Mouse (Mus musculus): ENCODE data around the gene Hsf5. TPM values are rescaled to one million over a fixed set of nuclear protein-coding genes. Genes with fewer than 3 reads are reported as not detected.

Gene Hsf5
- polyA plus RNA-seq, 1 experiment from 2014 or later = 0.42 TPM

GRCm38 (mm10) chr11:87615551-87615950 is 1.4 kb upstream of the Hsf5 start:
- H3K27me3 ChIP-seq = no peaks in the 10 kb centered on the region
- H3K9ac ChIP-seq = no peak overlapping the region
- no peak overlapping the region for H3K27ac ChIP-seq
- H3K4me1 ChIP-seq = no peaks in the 10 kb centered on the region
- H3K36me3 ChIP-seq = peaks cover 85% of the 10 kb centered on the region
- H3K9me3 ChIP-seq = peaks cover 10% of the 10 kb centered on the region; the same call in 1 of the 2 replicates
- H3K4me2 ChIP-seq (replicated peaks) = no peak overlapping the region
- H3K4me3 ChIP-seq = no peak overlapping the region
- no peak for ATAC-seq (ENCODE audit: low FRiP score, low read depth)
- 92% methylated on average over 5 of the region's 5 CpGs for WGBS

GRCm38 (mm10) chr11:87615952-87616351 is 1.0 kb upstream of the Hsf5 start:
- Histone ChIP-seq H3K4me3 (no peak overlapping the region), H3K4me2 (replicated peaks) (no peak overlapping the region), H3K36me3 (peaks cover 81% of the 10 kb centered on the region), H3K4me1 (no peaks in the 10 kb centered on the region), H3K27me3 (no peaks in the 10 kb centered on the region), H3K9me3 (peaks cover 10% of the 10 kb centered on the region; the same call in 1 of the 2 replicates), H3K27ac (no peak overlapping the region), H3K9ac (no peak overlapping the region)
- 92% methylated on average over 2 of the region's 2 CpGs for WGBS
- no peak for ATAC-seq (ENCODE audit: low FRiP score, low read depth)

- no peak overlapping the region for H3K27ac ChIP-seq
- H3K4me2 ChIP-seq (replicated peaks) = no peak overlapping the region
- H3K36me3 ChIP-seq = peaks cover 70% of the 10 kb centered on the region
- H3K4me1 ChIP-seq = no peaks in the 10 kb centered on the region
- no peak for ATAC-seq (ENCODE audit: low FRiP score, low read depth)
- H3K27me3 ChIP-seq = no peaks in the 10 kb centered on the region
- peaks cover 10% of the 10 kb centered on the region; the same call in 1 of the 2 replicates for H3K9me3 ChIP-seq
- no peak overlapping the region for H3K9ac ChIP-seq
- no peak overlapping the region for H3K4me3 ChIP-seq
- WGBS = 94% methylated on average over 32 of the region's 32 CpGs
Measured at GRCm38 (mm10) chr11:87617606-87618005, 642 bp downstream of the Hsf5 start.

- no peak overlapping the region for H3K27ac ChIP-seq
- no peak overlapping the region for H3K9ac ChIP-seq
- H3K4me2 ChIP-seq (replicated peaks) = no peak overlapping the region
- no peaks in the 10 kb centered on the region for H3K27me3 ChIP-seq
- 58% methylated on average over 4 of the region's 4 CpGs for WGBS
- ATAC-seq (ENCODE audit: low FRiP score, low read depth) = no peak
- peaks cover 35% of the 10 kb centered on the region for H3K36me3 ChIP-seq
- H3K4me1 ChIP-seq = no peaks in the 10 kb centered on the region
- H3K9me3 ChIP-seq = no peaks in the 10 kb centered on the region
- no peak overlapping the region for H3K4me3 ChIP-seq
Measured at GRCm38 (mm10) chr11:87623160-87623559, 6.2 kb downstream of the Hsf5 start.

GRCm38 (mm10) chr11:87629859-87630258 is 12.9 kb downstream of the Hsf5 start:
- no peak overlapping the region for H3K9ac ChIP-seq
- H3K4me1 ChIP-seq = 0 out of 2 replicates have a peak, but pooled peaks cover 4% of the 10 kb centered on the region
- no peaks in the 10 kb centered on the region for H3K9me3 ChIP-seq
- no peak overlapping the region for H3K4me3 ChIP-seq
- no peaks in the 10 kb centered on the region for H3K27me3 ChIP-seq
- H3K27ac ChIP-seq = no peak overlapping the region
- no peak for ATAC-seq (ENCODE audit: low FRiP score, low read depth)
- H3K4me2 ChIP-seq (replicated peaks) = no peak overlapping the region
- no peaks in the 10 kb centered on the region; the same call in 1 of the 2 replicates for H3K36me3 ChIP-seq
- 36% methylated on average over 10 of the region's 10 CpGs for WGBS

GRCm38 (mm10) chr11:87638793-87639192 is 21.8 kb downstream of the Hsf5 start:
- ATAC-seq (ENCODE audit: low FRiP score, low read depth) = no peak
- Histone ChIP-seq H3K4me2 (replicated peaks) (peak overlapping the region; percentile 72), H3K27ac (0 out of 2 replicates have a peak overlapping the region, but pooled peaks have one; percentile 22), H3K4me1 (no peaks in the 10 kb centered on the region), H3K4me3 (peak overlapping the region; percentile 52), H3K27me3 (no peaks in the 10 kb centered on the region), H3K36me3 (peaks cover 4% of the 10 kb centered on the region; the same call in 1 of the 2 replicates), H3K9ac (peak overlapping the region; percentile 76), H3K9me3 (no peaks in the 10 kb centered on the region)
- 19% methylated on average over 2 of the region's 2 CpGs for WGBS

- Histone ChIP-seq H3K27ac (0 out of 2 replicates have a peak overlapping the region, but pooled peaks have one; percentile 22), H3K9ac (peak overlapping the region; percentile 76), H3K4me1 (no peaks in the 10 kb centered on the region), H3K27me3 (no peaks in the 10 kb centered on the region), H3K9me3 (no peaks in the 10 kb centered on the region), H3K36me3 (peaks cover 4% of the 10 kb centered on the region; the same call in 1 of the 2 replicates), H3K4me3 (peak overlapping the region; percentile 52), H3K4me2 (replicated peaks) (peak overlapping the region; percentile 72)
- peak; percentile 78; the same call in 1 of the 2 replicates for ATAC-seq (ENCODE audit: low FRiP score, low read depth)
- WGBS = 2% methylated on average over 29 of the region's 29 CpGs
Measured at GRCm38 (mm10) chr11:87639206-87639605, 22.2 kb downstream of the Hsf5 start.

GRCm38 (mm10) chr11:87642865-87643264 is 25.9 kb downstream of the Hsf5 start:
- ATAC-seq (ENCODE audit: low FRiP score, low read depth) = no peak
- no peaks in the 10 kb centered on the region for H3K9me3 ChIP-seq
- no peaks in the 10 kb centered on the region for H3K36me3 ChIP-seq
- H3K4me2 ChIP-seq (replicated peaks) = no peak overlapping the region
- H3K27me3 ChIP-seq = no peaks in the 10 kb centered on the region
- H3K4me1 ChIP-seq = no peaks in the 10 kb centered on the region
- H3K9ac ChIP-seq = no peak overlapping the region
- no peak overlapping the region for H3K27ac ChIP-seq
- no peak overlapping the region for H3K4me3 ChIP-seq

- H3K4me1 ChIP-seq = no peaks in the 10 kb centered on the region
- H3K4me3 ChIP-seq = no peak overlapping the region
- no peak overlapping the region for H3K27ac ChIP-seq
- H3K36me3 ChIP-seq = no peaks in the 10 kb centered on the region
- H3K4me2 ChIP-seq (replicated peaks) = no peak overlapping the region
- ATAC-seq (ENCODE audit: low FRiP score, low read depth) = no peak
- no peak overlapping the region for H3K9ac ChIP-seq
- no peaks in the 10 kb centered on the region for H3K27me3 ChIP-seq
- WGBS = 78% methylated on average over 5 of the region's 5 CpGs
- no peaks in the 10 kb centered on the region for H3K9me3 ChIP-seq
Measured at GRCm38 (mm10) chr11:87654693-87655092, 37.7 kb downstream of the Hsf5 start.

- Histone ChIP-seq H3K27ac (no peak overlapping the region), H3K36me3 (no peaks in the 10 kb centered on the region), H3K9ac (no peak overlapping the region), H3K9me3 (no peaks in the 10 kb centered on the region), H3K27me3 (peaks cover 10% of the 10 kb centered on the region), H3K4me3 (no peak overlapping the region), H3K4me1 (peaks cover 7% of the 10 kb centered on the region), H3K4me2 (replicated peaks) (no peak overlapping the region)
- WGBS = 69% methylated on average over 7 of the region's 7 CpGs
- ATAC-seq (ENCODE audit: low FRiP score, low read depth) = no peak
Measured at GRCm38 (mm10) chr11:87659216-87659615, 42.3 kb downstream of the Hsf5 start.

GRCm38 (mm10) chr11:87662407-87662806 is 45.4 kb downstream of the Hsf5 start, which contains the start of gene Rnf43:
Rnf43 (plus strand) TSS chr11:87662722.
- WGBS = 0% methylated on average over 8 of the region's 8 CpGs

GRCm38 (mm10) chr11:87662822-87663221 is 45.9 kb downstream of the Hsf5 start:
- Histone ChIP-seq H3K4me1 (peaks cover 7% of the 10 kb centered on the region), H3K36me3 (no peaks in the 10 kb centered on the region), H3K27ac (no peak overlapping the region), H3K4me3 (peak overlapping the region; percentile 46), H3K9me3 (no peaks in the 10 kb centered on the region), H3K4me2 (replicated peaks) (peak overlapping the region; percentile 75), H3K9ac (peak overlapping the region; percentile 55), H3K27me3 (peaks cover 14% of the 10 kb centered on the region)
- ATAC-seq (ENCODE audit: low FRiP score, low read depth) = no peak
- 10% methylated on average over 14 of the region's 14 CpGs for WGBS

More at GRCm38 (mm10) chr11:87662407-87662806, 45.4 kb downstream of the Hsf5 start, which contains the start of gene Rnf43:
- Histone ChIP-seq H3K36me3 (no peaks in the 10 kb centered on the region), H3K27me3 (peaks cover 14% of the 10 kb centered on the region), H3K9me3 (no peaks in the 10 kb centered on the region), H3K27ac (no peak within 1 kb of the TSS), H3K4me1 (peaks cover 7% of the 10 kb centered on the region), H3K4me2 (replicated peaks) (peak within 1 kb of the TSS; percentile 75), H3K4me3 (peak within 1 kb of the TSS; percentile 46), H3K9ac (peak within 1 kb of the TSS; percentile 55)
- ATAC-seq (ENCODE audit: low FRiP score, low read depth) = peak; percentile 54; the same call in 1 of the 2 replicates

- no peaks in the 10 kb centered on the region for H3K9me3 ChIP-seq
- H3K4me1 ChIP-seq = peaks cover 7% of the 10 kb centered on the region
- no peaks in the 10 kb centered on the region for H3K36me3 ChIP-seq
- no peak for ATAC-seq (ENCODE audit: low FRiP score, low read depth)
- H3K27me3 ChIP-seq = peaks cover 14% of the 10 kb centered on the region
- H3K27ac ChIP-seq = no peak overlapping the region
- H3K4me2 ChIP-seq (replicated peaks) = peak overlapping the region; percentile 46; the same call in 1 of the 2 replicates
- no peak overlapping the region for H3K9ac ChIP-seq
- WGBS = 60% methylated on average over 6 of the region's 6 CpGs
- H3K4me3 ChIP-seq = peak overlapping the region; percentile 29
Measured at GRCm38 (mm10) chr11:87663948-87664347, 47.0 kb downstream of the Hsf5 start.

All from limb, embryonic 13.5 days (tissue).